Mouse (Mus musculus) thymus, postnatal 0 days (tissue): ENCODE measurements around the gene Vps37d. TPM values are rescaled to one million over a fixed set of nuclear protein-coding genes. Genes with fewer than 3 reads are reported as not detected.

Source experiments
- DNase-seq: peaks from one replicate; pipeline ENCODE4 v3.0.0-alpha.2; 2015; ENCODE audit warnings: low spot score
- polyA plus RNA-seq: library from polyadenylated mRNA; unstranded; fragments of >200 nt; fragmentation: Nextera tagmentation; extraction: Ambion mirVana; gene quantifications from 2 replicates; pipeline ENCODE4 v1.2.1, GENCODE M21; 2015

Gene Vps37d
- polyA plus RNA-seq: 1.6 and 1.7 TPM in 2 replicates

DNA sequence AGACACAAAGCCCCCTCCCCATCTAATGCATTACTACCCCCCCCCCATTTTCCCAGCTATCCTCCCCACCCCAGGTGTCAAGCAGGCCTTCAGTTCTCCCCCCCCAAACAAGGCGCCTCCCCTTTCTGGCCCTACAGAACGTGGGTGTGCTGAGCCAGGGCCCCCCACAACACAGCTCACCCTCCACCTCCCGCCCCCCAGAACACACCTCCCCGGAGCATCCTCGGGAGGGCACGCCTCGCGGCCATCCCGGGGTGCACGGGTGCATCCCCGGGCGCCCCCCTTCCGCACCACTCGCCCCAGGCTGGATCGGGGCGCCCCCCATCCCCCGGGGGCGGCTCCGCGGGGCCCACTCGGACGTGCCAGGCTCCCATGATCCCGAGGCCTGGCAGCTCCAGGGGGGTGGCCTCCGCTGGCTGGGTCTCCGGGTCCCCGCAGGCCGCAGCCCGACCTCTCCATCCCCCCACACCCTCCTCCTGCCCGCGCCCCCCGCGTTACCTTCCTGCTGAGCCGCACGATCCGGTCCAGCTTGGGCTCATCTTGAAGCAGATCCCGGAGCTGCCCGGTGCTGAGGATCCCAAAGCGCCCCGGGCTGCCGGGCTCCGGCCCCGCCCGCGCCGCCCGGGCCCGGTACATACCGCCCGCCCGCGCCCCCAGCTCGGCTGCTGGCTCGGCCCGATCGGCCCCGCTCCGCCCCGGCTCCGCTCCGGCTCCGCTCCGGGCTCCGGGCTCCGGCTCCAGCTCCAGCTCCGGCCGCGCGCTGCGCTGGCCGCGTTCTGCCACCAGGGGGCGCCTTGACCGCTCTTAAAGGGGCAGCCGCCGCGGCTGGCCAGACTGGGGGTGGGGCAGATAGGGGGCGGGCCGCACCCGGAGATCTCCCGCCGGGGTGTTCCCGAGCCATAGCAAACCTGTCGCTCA is at the start of gene Vps37d:
TSS of gene Vps37d (minus strand) at position 703 of the 918 bp plus-strand sequence.
- peak; percentile 81 for DNase-seq

- DNase-seq: no peak
Observed at GRCm38 (mm10) chr5:135127669-135128068, 49.6 kb upstream of the Vps37d start.

- DNase-seq: no peak
Observed at GRCm38 (mm10) chr5:135126121-135126520, 48.1 kb upstream of the Vps37d start.

DNA sequence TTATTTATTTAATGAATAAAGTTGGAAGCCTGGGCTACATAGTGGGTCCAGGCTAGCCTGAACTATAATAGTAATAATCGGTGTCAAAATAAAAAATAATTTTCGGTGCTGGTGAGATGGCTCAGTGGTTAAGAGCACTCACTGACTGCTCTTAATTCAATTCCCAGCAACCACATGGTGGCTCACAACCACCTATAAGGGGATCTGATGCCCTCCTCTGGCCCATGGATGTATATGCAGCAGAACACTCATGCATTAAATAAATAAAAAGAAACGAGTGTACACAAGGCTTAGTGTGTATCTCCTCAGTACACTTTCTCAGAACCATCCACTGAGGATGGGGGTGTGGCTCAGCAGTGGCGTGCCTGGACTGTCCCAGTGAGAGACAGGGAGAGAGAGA is 42.7 kb upstream of the Vps37d start:
- DNase-seq: peak; percentile 27

GRCm38 (mm10) chr5:135118589-135119081 is 40.6 kb upstream of the Vps37d start:
- DNase-seq: peak; percentile 57

- no peak for DNase-seq
Observed at GRCm38 (mm10) chr5:135115241-135115640, 37.2 kb upstream of the Vps37d start.

GRCm38 (mm10) chr5:135113782-135114181 is 35.7 kb upstream of the Vps37d start:
- no peak for DNase-seq

DNA sequence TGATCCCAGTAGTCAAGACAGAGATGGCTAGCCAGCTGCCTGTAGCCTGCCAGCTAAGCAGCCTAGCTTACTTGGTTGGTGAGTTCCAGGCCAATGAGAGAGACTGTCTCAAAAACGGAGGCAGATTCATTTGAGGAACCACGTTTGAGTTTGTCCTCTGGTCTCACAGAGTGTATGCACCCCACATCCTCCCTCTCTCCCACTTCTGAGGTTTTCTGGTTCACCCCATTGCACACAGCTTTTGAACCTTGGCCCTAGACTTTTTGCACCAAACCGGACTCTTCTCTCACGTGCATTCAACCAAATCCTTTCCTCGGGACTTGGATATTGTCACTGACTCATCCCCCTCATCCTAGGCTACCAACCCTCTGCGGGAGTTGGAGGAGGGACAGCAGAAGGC is 31.9 kb upstream of the Vps37d start:
- peak; percentile 19 for DNase-seq

GRCm38 (mm10) chr5:135109426-135109825 is 31.4 kb upstream of the Vps37d start:
- no peak for DNase-seq

DNA sequence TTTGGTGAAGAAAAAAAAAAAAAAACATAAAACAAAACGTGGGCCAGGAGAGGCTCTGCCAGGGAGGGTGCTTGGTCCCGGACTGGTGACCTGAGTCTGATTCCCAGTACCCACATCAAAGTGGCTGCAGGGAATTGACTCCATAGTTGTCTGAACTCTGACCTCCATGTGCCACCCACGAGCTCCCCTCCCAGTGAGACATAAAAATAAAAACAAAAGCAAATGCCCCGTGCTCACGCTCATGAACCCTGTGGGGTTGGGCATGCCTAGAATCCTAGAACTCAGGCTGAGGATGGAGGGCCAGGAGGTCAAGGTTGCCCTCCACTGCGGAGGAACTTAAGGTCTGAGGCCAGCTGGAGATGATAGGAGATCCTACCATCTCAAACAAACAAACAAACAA is 31.0 kb upstream of the Vps37d start:
- no peak for DNase-seq

GRCm38 (mm10) chr5:135107521-135108501 is 29.7 kb upstream of the Vps37d start:
- peak; percentile 37 for DNase-seq

DNA sequence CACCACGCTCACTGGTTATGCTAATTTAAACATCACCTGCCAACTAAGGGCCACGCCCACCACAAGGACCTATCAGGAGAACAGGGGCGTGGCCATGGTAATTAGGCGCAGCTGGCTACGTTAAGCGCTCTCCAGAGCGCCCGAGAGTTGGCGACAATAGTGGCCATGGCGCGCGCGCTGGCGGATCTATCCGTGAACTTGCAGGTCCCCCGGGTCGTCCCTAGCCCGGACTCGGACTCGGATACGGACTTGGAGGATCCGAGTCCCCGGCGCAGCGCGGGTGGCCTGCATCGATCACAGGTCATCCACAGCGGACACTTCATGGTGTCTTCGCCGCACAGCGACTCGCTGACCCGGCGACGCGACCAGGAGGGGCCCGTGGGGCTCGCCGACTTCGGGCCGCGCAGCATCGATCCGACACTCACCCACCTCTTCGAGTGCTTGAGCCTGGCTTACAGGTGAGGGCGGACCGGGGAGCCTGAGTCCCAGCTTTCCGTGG is 28.7 kb upstream of the Vps37d start:
- peak; percentile 87 for DNase-seq

DNA sequence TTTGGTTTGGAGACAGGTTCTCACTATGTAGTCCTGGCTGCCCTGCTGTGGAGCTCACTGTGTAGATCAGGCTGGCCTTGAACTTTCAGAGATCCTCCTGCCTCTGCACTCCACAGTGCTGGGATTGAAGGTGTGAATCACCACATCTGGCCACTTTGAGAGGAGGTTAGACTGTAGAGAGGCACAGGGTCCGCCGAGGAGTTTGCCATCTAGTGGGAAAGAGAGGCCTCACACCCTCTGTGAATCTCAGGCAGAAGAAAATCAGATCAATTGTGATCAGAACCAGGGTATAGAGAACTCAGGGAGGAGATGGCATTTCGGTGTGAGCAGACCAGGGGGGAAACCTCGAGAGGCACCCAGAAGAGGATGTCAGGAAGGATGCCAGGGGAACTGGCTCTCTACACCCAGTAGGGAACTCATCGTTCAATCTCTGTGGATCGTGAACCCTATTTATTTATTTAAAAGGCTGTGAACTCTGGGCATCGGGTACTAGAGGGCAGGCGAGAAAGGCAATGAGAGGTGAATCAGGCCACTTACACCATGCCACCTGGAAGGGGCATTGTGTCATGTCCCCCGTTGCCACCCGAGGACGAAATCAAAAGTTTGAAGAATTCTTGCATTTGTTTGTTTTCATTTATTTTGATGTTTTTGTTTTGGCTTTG is 26.1 kb upstream of the Vps37d start:
- peak; percentile 17 for DNase-seq

DNA sequence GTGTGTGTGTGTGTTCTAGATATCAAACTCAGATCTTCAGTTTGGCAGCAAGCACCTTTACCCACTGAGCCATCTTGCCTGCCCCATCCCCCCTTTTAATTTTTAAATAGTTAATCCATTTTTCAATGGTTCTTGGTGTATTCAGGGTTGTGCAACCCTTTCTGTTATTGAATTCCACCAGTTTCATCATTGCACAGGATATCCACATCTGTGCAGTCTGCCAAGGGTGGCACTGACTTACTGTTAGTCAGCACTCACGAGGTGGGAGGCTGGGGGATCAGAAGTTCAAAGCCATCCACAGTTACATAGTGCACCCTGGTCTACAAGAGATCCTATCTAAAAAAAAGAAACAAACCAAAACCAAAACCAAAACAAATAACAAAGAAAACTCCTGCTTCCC is 22.9 kb upstream of the Vps37d start:
- DNase-seq: no peak

DNA sequence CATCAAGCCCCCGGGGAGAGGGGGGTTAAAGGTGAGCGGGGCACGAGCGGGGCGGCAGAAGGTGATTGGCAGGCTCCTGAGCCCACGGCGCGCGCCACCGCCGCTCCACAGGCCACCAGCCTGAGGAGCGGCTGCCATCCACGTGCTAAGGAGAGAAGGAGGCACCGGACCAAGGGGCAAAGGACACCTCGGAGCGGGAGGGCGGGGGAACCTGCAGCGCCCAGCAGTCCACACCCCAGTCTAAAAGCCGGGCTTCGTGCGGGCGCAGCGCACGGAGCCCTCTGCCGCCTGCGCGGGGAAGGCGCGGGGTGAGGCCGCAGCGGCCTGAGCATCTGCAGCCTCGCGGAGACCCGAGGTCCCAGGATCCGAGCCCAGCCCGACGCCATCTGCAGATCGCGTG is 11.6 kb upstream of the Vps37d start, which contains the start of gene Mlxipl:
TSS of gene Mlxipl (plus strand) at position 238 of the 400 bp plus-strand sequence.
- no peak for DNase-seq

DNA sequence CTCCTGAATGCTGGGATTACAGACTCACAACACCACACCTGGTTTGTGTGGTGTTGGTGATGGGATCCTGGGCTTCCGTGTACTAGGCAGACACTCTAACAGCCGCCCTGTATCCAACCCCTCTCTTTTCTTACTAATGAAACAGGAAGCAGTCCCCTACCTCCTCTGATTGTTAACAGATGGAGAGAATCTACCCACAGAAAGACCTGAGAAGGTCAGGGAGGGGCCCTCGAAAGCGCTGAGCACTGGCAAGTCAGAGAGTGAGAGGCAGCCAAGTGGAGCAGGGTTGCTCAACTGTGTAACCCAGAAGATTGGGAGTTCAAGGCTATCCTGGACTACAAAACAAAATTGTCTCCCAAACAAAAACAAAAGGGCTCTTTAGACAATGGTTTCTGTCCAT is 8.8 kb upstream of the Vps37d start:
- DNase-seq: no peak

- no peak for DNase-seq
Observed at GRCm38 (mm10) chr5:135080539-135080938, 2.5 kb upstream of the Vps37d start.

- DNase-seq: no peak
Observed at GRCm38 (mm10) chr5:135079578-135079977, 1.5 kb upstream of the Vps37d start.

DNA sequence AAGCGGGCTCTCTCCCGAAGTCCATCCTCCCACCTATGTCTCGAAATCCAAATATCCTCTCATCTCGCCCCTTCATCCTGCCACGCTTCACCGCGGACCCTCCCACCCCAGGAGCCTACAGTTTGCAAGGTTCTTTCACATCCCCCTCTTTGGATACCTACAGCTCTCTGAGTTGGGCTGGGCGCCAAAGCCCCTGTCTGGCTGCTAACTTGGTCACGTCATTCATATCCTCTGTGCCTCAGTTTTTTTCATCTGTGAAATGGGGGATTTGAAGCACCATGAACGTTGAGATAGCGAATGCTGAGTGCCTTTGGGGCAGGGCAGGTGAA is 380 bp upstream of the Vps37d start:
- no peak for DNase-seq

DNA sequence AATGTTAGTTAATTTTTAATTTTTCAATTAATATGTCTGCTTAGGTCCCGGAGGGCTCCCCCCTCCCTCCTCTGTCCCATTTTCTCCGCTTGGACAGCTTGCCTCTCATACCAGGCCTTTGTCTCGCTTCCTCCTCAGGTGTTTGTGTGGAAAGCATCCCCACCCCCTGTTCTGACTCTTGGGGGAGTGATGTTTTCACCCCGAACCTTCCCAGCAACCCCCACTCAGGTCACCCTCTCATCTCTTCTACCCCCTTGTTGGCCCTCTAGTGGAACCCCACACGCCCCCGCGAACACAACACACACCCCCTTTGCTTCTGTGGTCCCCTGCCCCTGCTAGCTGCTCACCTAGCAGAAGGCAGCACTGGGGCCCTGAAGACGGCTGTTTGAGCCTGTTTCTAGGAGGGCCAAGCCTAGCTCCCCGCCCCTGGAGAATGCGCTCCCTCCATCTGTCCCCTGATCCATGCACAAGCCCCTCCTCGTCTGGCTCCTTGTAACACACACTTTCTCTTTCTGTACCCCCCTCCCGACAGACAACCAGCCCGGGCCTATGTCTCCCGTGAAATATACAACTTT is 1.0 kb downstream of the Vps37d start:
- no peak for DNase-seq

DNA sequence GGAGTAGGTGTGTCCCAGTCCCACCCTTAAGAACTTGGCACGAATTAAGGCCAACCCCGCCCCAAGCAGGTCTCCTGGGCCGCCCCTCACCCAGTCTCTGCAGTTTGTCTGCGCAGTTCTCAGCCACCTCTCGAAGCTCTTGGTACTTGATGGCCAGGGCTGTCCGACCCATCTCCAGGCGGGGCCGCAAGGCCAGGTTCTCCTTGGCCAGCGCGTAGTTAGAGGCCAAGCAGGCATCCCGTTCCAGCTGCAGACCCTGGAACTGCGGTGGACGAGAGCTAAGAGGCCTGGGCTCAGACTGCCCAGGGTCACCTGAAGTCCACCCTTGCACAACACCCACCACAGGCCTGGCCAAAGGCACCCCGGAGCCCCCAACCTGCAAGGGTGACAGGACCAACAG is 1.7 kb downstream of the Vps37d start:
- DNase-seq: no peak
